Mouse (Mus musculus): Measurements from ENCODE around the gene Elmo1. TPM values are rescaled to one million over a fixed set of nuclear protein-coding genes. Genes with fewer than 3 reads are reported as not detected.

The Elmo1 gene
- total and polyA plus RNA-seq, 2 experiments from 2014 or later: 35.2 to 36.4 TPM

GRCm38 (mm10) chr13:20292348-20292747 is 202.0 kb downstream of the Elmo1 start:
- Histone ChIP-seq H3K4me1 (ENCODE audit: insufficient read depth, low read length) (no peaks in the 10 kb centered on the region), H3K27ac (ENCODE audit: low read depth, low read length) (no peak overlapping the region), H3K4me3 (ENCODE audit: low read depth, low read length) (no peak overlapping the region), H3K27me3 (ENCODE audit: insufficient read depth, low read length) (no peaks in the 10 kb centered on the region), H3K36me3 (ENCODE audit: insufficient read depth, low read length) (no peaks in the 10 kb centered on the region), H3K9ac (replicated peaks; ENCODE audit: low read length, poor library complexity, severe bottlenecking) (no peak overlapping the region), H3K4me2 (ENCODE audit: low read depth, low read length, poor library complexity, severe bottlenecking) (no peak overlapping the region), H3K9me3 (ENCODE audit: low read length) (no peaks in the 10 kb centered on the region)
- peak; percentile 83 for DNase-seq (ENCODE audit: low spot score)
- TF ChIP-seq CTCF (IDR thresholded peaks at IDR 0.05): peak; percentile 94
- ATAC-seq (ENCODE audit: low FRiP score): peak; percentile 53
- WGBS: 2% methylated on average over 5 of the region's 5 CpGs

- TF ChIP-seq CTCF (IDR thresholded peaks at IDR 0.05): no peak
- ATAC-seq (ENCODE audit: low FRiP score): no peak
- 79% methylated on average over 16 of the region's 16 CpGs for WGBS
These were observed 205.0 kb downstream of the Elmo1 start for GRCm38 (mm10) chr13:20295278-20295970.

GRCm38 (mm10) chr13:20297841-20298240 is 207.4 kb downstream of the Elmo1 start:
- Histone ChIP-seq H3K9me3 (ENCODE audit: low read length) (no peaks in the 10 kb centered on the region), H3K36me3 (ENCODE audit: insufficient read depth, low read length) (no peaks in the 10 kb centered on the region), H3K4me1 (ENCODE audit: insufficient read depth, low read length) (no peaks in the 10 kb centered on the region), H3K27ac (ENCODE audit: low read depth, low read length) (no peak overlapping the region), H3K4me3 (ENCODE audit: low read depth, low read length) (no peak overlapping the region), H3K4me2 (ENCODE audit: low read depth, low read length, poor library complexity, severe bottlenecking) (no peak overlapping the region), H3K27me3 (ENCODE audit: insufficient read depth, low read length) (no peaks in the 10 kb centered on the region), H3K9ac (replicated peaks; ENCODE audit: low read length, poor library complexity, severe bottlenecking) (no peak overlapping the region)
- peak; percentile 88 for DNase-seq (ENCODE audit: low spot score)
- WGBS: 21% methylated on average over 3 of the region's 3 CpGs
- ATAC-seq (ENCODE audit: low FRiP score): no peak
- TF ChIP-seq CTCF (IDR thresholded peaks at IDR 0.05): peak; percentile 89

More at GRCm38 (mm10) chr13:20295278-20295970, 205.0 kb downstream of the Elmo1 start:
- no peak for DNase-seq (ENCODE audit: low spot score)
- H3K4me1 ChIP-seq (ENCODE audit: insufficient read depth, low read length): no peaks in the 10 kb centered on the region
- H3K36me3 ChIP-seq (ENCODE audit: insufficient read depth, low read length): no peaks in the 10 kb centered on the region
- no peaks in the 10 kb centered on the region for H3K27me3 ChIP-seq (ENCODE audit: insufficient read depth, low read length)
- no peak overlapping the region for H3K4me2 ChIP-seq (ENCODE audit: low read depth, low read length, poor library complexity, severe bottlenecking)
- H3K27ac ChIP-seq (ENCODE audit: low read depth, low read length): no peak overlapping the region
- no peaks in the 10 kb centered on the region for H3K9me3 ChIP-seq (ENCODE audit: low read length)
- no peak overlapping the region for H3K4me3 ChIP-seq (ENCODE audit: low read depth, low read length)
- H3K9ac ChIP-seq (replicated peaks; ENCODE audit: low read length, poor library complexity, severe bottlenecking): no peak overlapping the region

GRCm38 (mm10) chr13:20299424-20299823 is 209.0 kb downstream of the Elmo1 start:
- no peak overlapping the region for H3K27ac ChIP-seq (ENCODE audit: low read depth, low read length)
- H3K4me1 ChIP-seq (ENCODE audit: insufficient read depth, low read length): no peaks in the 10 kb centered on the region
- 52% methylated on average over 3 of the region's 3 CpGs for WGBS
- H3K9me3 ChIP-seq (ENCODE audit: low read length): no peaks in the 10 kb centered on the region
- peak; percentile 90 for TF ChIP-seq CTCF (IDR thresholded peaks at IDR 0.05)
- DNase-seq (ENCODE audit: low spot score) (peak; percentile 81), ATAC-seq (ENCODE audit: low FRiP score) (peak; percentile 70; the same call in 1 of the 2 replicates)
- H3K36me3 ChIP-seq (ENCODE audit: insufficient read depth, low read length): no peaks in the 10 kb centered on the region
- H3K4me3 ChIP-seq (ENCODE audit: low read depth, low read length): no peak overlapping the region
- no peaks in the 10 kb centered on the region for H3K27me3 ChIP-seq (ENCODE audit: insufficient read depth, low read length)
- H3K9ac ChIP-seq (replicated peaks; ENCODE audit: low read length, poor library complexity, severe bottlenecking): no peak overlapping the region
- H3K4me2 ChIP-seq (ENCODE audit: low read depth, low read length, poor library complexity, severe bottlenecking): no peak overlapping the region

- TF ChIP-seq CTCF (IDR thresholded peaks at IDR 0.05): no peak
- 88% methylated on average over 3 of the region's 3 CpGs for WGBS
These were observed 209.7 kb downstream of the Elmo1 start for GRCm38 (mm10) chr13:20300052-20300564.

GRCm38 (mm10) chr13:20300626-20301025 is 210.2 kb downstream of the Elmo1 start:
- Histone ChIP-seq H3K4me2 (ENCODE audit: low read depth, low read length, poor library complexity, severe bottlenecking) (no peak overlapping the region), H3K4me1 (ENCODE audit: insufficient read depth, low read length) (no peaks in the 10 kb centered on the region), H3K9ac (replicated peaks; ENCODE audit: low read length, poor library complexity, severe bottlenecking) (no peak overlapping the region), H3K27ac (ENCODE audit: low read depth, low read length) (no peak overlapping the region), H3K4me3 (ENCODE audit: low read depth, low read length) (no peak overlapping the region), H3K36me3 (ENCODE audit: insufficient read depth, low read length) (no peaks in the 10 kb centered on the region), H3K27me3 (ENCODE audit: insufficient read depth, low read length) (no peaks in the 10 kb centered on the region), H3K9me3 (ENCODE audit: low read length) (no peaks in the 10 kb centered on the region)
- no peak for TF ChIP-seq CTCF (IDR thresholded peaks at IDR 0.05)
- WGBS: 78% methylated on average over 3 of the region's 3 CpGs
- DNase-seq (ENCODE audit: low spot score): no peak
- ATAC-seq (ENCODE audit: low FRiP score): no peak

More at GRCm38 (mm10) chr13:20300052-20300564, 209.7 kb downstream of the Elmo1 start:
- Histone ChIP-seq H3K9ac (replicated peaks; ENCODE audit: low read length, poor library complexity, severe bottlenecking) (no peak overlapping the region), H3K27ac (ENCODE audit: low read depth, low read length) (no peak overlapping the region), H3K27me3 (ENCODE audit: insufficient read depth, low read length) (no peaks in the 10 kb centered on the region), H3K4me3 (ENCODE audit: low read depth, low read length) (no peak overlapping the region), H3K36me3 (ENCODE audit: insufficient read depth, low read length) (no peaks in the 10 kb centered on the region), H3K9me3 (ENCODE audit: low read length) (no peaks in the 10 kb centered on the region), H3K4me2 (ENCODE audit: low read depth, low read length, poor library complexity, severe bottlenecking) (no peak overlapping the region), H3K4me1 (ENCODE audit: insufficient read depth, low read length) (no peaks in the 10 kb centered on the region)
- no peak for ATAC-seq (ENCODE audit: low FRiP score)
- no peak for DNase-seq (ENCODE audit: low spot score)
